Mouse (Mus musculus) neural tube, embryonic 14.5 days (tissue): Measurements from ENCODE around the gene Rdh8. TPM values are rescaled to one million over a fixed set of nuclear protein-coding genes. Genes with fewer than 3 reads are reported as not detected.

Experiments
- ATAC-seq: fragments of 200-750 bp; cut with Nextera tagmentation; 2 replicates; pipeline ENCODE4 v1.8.0; 2017; ENCODE audit warnings: low read depth, mild to moderate bottlenecking, moderate TSS enrichment, moderate library complexity
- H3K27ac ChIP-seq: fragments of 300-500 bp; sonication (generic); 2 replicates; pipeline ENCODE4 v1.5.1; 2014; ENCODE audit warnings: low read depth, mild to moderate bottlenecking, control low read depth, low read length, moderate library complexity, mixed read lengths
- H3K27me3 ChIP-seq: fragments of 300-500 bp; sonication (generic); 2 replicates; pipeline ENCODE4 v1.6.1; 2014; ENCODE audit warnings: low read length; ENCODE audit not compliant: control insufficient read depth, insufficient read depth
- H3K36me3 ChIP-seq: fragments of 300-500 bp; sonication (generic); 2 replicates; pipeline ENCODE4 v1.6.1; 2014; ENCODE audit warnings: low read length, mixed read lengths; ENCODE audit not compliant: control insufficient read depth, insufficient read depth
- H3K4me1 ChIP-seq: fragments of 300-500 bp; sonication (generic); 2 replicates; pipeline ENCODE4 v1.6.1; 2014; ENCODE audit warnings: low read length; ENCODE audit not compliant: control insufficient read depth, insufficient read depth
- H3K4me2 ChIP-seq: fragments of 300-500 bp; sonication (generic); 2 replicates; pipeline ENCODE4 v1.6.1; 2014; ENCODE audit warnings: mild to moderate bottlenecking, low read depth, low read length, control low read depth
- H3K4me3 ChIP-seq: fragments of 300-500 bp; sonication (generic); 2 replicates; pipeline ENCODE4 v1.5.1; 2014; ENCODE audit warnings: low read depth, low read length, control low read depth, mixed read lengths
- H3K9ac ChIP-seq: fragments of 300-500 bp; sonication (generic); replicated peaks from 2 replicates; pipeline ENCODE4 v1.6.1; 2014; ENCODE audit warnings: low read depth, mild to moderate bottlenecking, control low read depth, low read length, mixed read lengths
- H3K9me3 ChIP-seq: fragments of 300-500 bp; sonication (generic); 2 replicates; pipeline ENCODE4 v1.6.1; 2016; ENCODE audit warnings: low read length; ENCODE audit not compliant: control insufficient read depth
- WGBS: fragments of 180-500 bp; shearing (Covaris S2); extraction: QIAGEN DNeasy Blood & Tissue Kit; methylation state at CpG from one replicate; pipeline ENCODE4 v1.1.7; 2014; 5-methylcytosine and 5-hydroxymethylcytosine counted together
- polyA plus RNA-seq: library from polyadenylated mRNA; unstranded; fragments of >200 nt; fragmentation: Nextera tagmentation; extraction: Ambion mirVana; gene quantifications from 2 replicates; pipeline ENCODE4 v1.2.1, GENCODE M21; 2014

Rdh8 gene
- polyA plus RNA-seq, 1 experiment from 2014 or later: not detected

- no peak for ATAC-seq
- Histone ChIP-seq H3K4me3 (no peak overlapping the region), H3K9ac (no peak overlapping the region), H3K27ac (no peak overlapping the region), H3K9me3 (no peaks in the 10 kb centered on the region), H3K4me2 (no peak overlapping the region), H3K36me3 (no peaks in the 10 kb centered on the region), H3K27me3 (no peaks in the 10 kb centered on the region), H3K4me1 (no peaks in the 10 kb centered on the region)
- 42% methylated on average over 5 of the region's 5 CpGs for WGBS
Observed at GRCm38 (mm10) chr9:20805706-20806105, 12.6 kb upstream of the Rdh8 start.

GRCm38 (mm10) chr9:20810271-20810670 is 8.0 kb upstream of the Rdh8 start:
- Histone ChIP-seq H3K27me3 (peaks cover 3% of the 10 kb centered on the region; the same call in 1 of the 2 replicates), H3K9ac (no peak overlapping the region), H3K4me3 (no peak overlapping the region), H3K9me3 (no peaks in the 10 kb centered on the region), H3K27ac (no peak overlapping the region), H3K36me3 (no peaks in the 10 kb centered on the region), H3K4me2 (no peak overlapping the region), H3K4me1 (0 out of 2 replicates have a peak, but pooled peaks cover 5% of the 10 kb centered on the region)
- 54% methylated on average over 4 of the region's 4 CpGs for WGBS
- no peak for ATAC-seq

- Histone ChIP-seq H3K4me2 (no peak overlapping the region), H3K9me3 (no peaks in the 10 kb centered on the region)
- 74% methylated on average over 1 of the region's 1 CpGs for WGBS
Observed at GRCm38 (mm10) chr9:20810773-20811172, 7.5 kb upstream of the Rdh8 start.

GRCm38 (mm10) chr9:20812537-20813271 is 5.6 kb upstream of the Rdh8 start:
- Histone ChIP-seq H3K27ac (no peak overlapping the region), H3K4me3 (no peak overlapping the region), H3K9ac (no peak overlapping the region), H3K27me3 (peaks cover 3% of the 10 kb centered on the region; the same call in 1 of the 2 replicates), H3K4me2 (no peak overlapping the region), H3K4me1 (0 out of 2 replicates have a peak, but pooled peaks cover 5% of the 10 kb centered on the region), H3K36me3 (no peaks in the 10 kb centered on the region), H3K9me3 (no peaks in the 10 kb centered on the region)
- WGBS: 16% methylated on average over 19 of the region's 19 CpGs
- ATAC-seq: no peak

More at GRCm38 (mm10) chr9:20810773-20811172, 7.5 kb upstream of the Rdh8 start:
- Histone ChIP-seq H3K27ac (no peak overlapping the region), H3K9ac (no peak overlapping the region), H3K36me3 (no peaks in the 10 kb centered on the region), H3K4me3 (no peak overlapping the region), H3K27me3 (peaks cover 3% of the 10 kb centered on the region; the same call in 1 of the 2 replicates), H3K4me1 (0 out of 2 replicates have a peak, but pooled peaks cover 5% of the 10 kb centered on the region)
- ATAC-seq: no peak

GRCm38 (mm10) chr9:20814521-20815272 is 3.6 kb upstream of the Rdh8 start, which contains the start of gene Col5a3:
TSS of gene Col5a3 (minus strand) at chr9:20815067.
- H3K4me3 ChIP-seq: no peak within 1 kb of the TSS
- H3K4me2 ChIP-seq: peak within 1 kb of the TSS; percentile 30; the same call in 1 of the 2 replicates
- no peak within 1 kb of the TSS for H3K27ac ChIP-seq
- no peaks in the 10 kb centered on the region for H3K36me3 ChIP-seq
- WGBS: 4% methylated on average over 29 of the region's 29 CpGs
- 0 out of 2 replicates have a peak within 1 kb of the TSS, but pooled peaks have one; percentile 21 for H3K9ac ChIP-seq
- no peaks in the 10 kb centered on the region for H3K9me3 ChIP-seq
- peaks cover 3% of the 10 kb centered on the region; the same call in 1 of the 2 replicates for H3K27me3 ChIP-seq
- ATAC-seq: peak; percentile 21; the same call in 1 of the 2 replicates
- 0 out of 2 replicates have a peak, but pooled peaks cover 5% of the 10 kb centered on the region for H3K4me1 ChIP-seq

- Histone ChIP-seq H3K4me3 (no peak overlapping the region), H3K4me2 (no peak overlapping the region), H3K36me3 (no peaks in the 10 kb centered on the region), H3K27ac (no peak overlapping the region), H3K4me1 (0 out of 2 replicates have a peak, but pooled peaks cover under 1% of the 10 kb centered on the region), H3K9me3 (no peaks in the 10 kb centered on the region), H3K9ac (no peak overlapping the region), H3K27me3 (no peaks in the 10 kb centered on the region)
- ATAC-seq: no peak
- 82% methylated on average over 5 of the region's 5 CpGs for WGBS
Observed at GRCm38 (mm10) chr9:20820001-20820400, 1.7 kb downstream of the Rdh8 start.

GRCm38 (mm10) chr9:20822821-20823220 is 4.5 kb downstream of the Rdh8 start:
- H3K4me3 ChIP-seq: no peak overlapping the region
- H3K9ac ChIP-seq: no peak overlapping the region
- no peaks in the 10 kb centered on the region for H3K4me1 ChIP-seq
- no peaks in the 10 kb centered on the region for H3K9me3 ChIP-seq
- ATAC-seq: no peak
- H3K27me3 ChIP-seq: no peaks in the 10 kb centered on the region
- whole genome bisulfite sequencing: 87% methylated on average over 3 of the region's 3 CpGs
- no peak overlapping the region for H3K27ac ChIP-seq
- H3K36me3 ChIP-seq: no peaks in the 10 kb centered on the region
- no peak overlapping the region for H3K4me2 ChIP-seq

GRCm38 (mm10) chr9:20825781-20826180 is 7.5 kb downstream of the Rdh8 start:
- Histone ChIP-seq H3K4me1 (no peaks in the 10 kb centered on the region), H3K27me3 (no peaks in the 10 kb centered on the region), H3K4me2 (no peak overlapping the region), H3K9me3 (no peaks in the 10 kb centered on the region), H3K9ac (no peak overlapping the region), H3K36me3 (no peaks in the 10 kb centered on the region), H3K4me3 (no peak overlapping the region), H3K27ac (no peak overlapping the region)
- WGBS: 72% methylated on average over 5 of the region's 5 CpGs
- ATAC-seq: no peak

- 100% methylated on average over 1 of the region's 1 CpGs for whole genome bisulfite sequencing
- H3K9me3 ChIP-seq: no peaks in the 10 kb centered on the region
- H3K4me3 ChIP-seq: no peak overlapping the region
- no peaks in the 10 kb centered on the region for H3K27me3 ChIP-seq
- H3K4me1 ChIP-seq: no peaks in the 10 kb centered on the region
- no peak overlapping the region for H3K4me2 ChIP-seq
- no peak overlapping the region for H3K27ac ChIP-seq
- no peaks in the 10 kb centered on the region for H3K36me3 ChIP-seq
- no peak for ATAC-seq
- no peak overlapping the region for H3K9ac ChIP-seq
Observed at GRCm38 (mm10) chr9:20828127-20828526, 9.8 kb downstream of the Rdh8 start.
